Mouse (Mus musculus) neural tube, embryonic 11.5 days (tissue): ENCODE measurements at regions not wholly inside any gene's neighbourhood (a gene's known extent, or its start where the extent isn't known, plus 50 kb on each side); places are given as distances from the start of the nearest gene placed in this dataset.

Experiments
- ATAC-seq: fragments of 200-750 bp; cut with Nextera tagmentation; 2 replicates; pipeline ENCODE4 v1.8.0; 2017; ENCODE audit warnings: moderate number of reproducible peaks, mild to moderate bottlenecking, moderate TSS enrichment, moderate library complexity; ENCODE audit not compliant: insufficient read depth, low FRiP score, low TSS enrichment
- DNase-seq: peaks from one replicate; pipeline ENCODE4 v3.0.0-alpha.2; 2015; ENCODE audit warnings: low spot score
- H3K27ac ChIP-seq: fragments of 300-500 bp; sonication (generic); 2 replicates; pipeline ENCODE4 v1.5.1; 2014; ENCODE audit warnings: low read depth, mild to moderate bottlenecking, low read length
- H3K27me3 ChIP-seq: fragments of 300-500 bp; sonication (generic); 2 replicates; pipeline ENCODE4 v1.6.1; 2014; ENCODE audit warnings: mild to moderate bottlenecking, low read length, mixed read lengths; ENCODE audit not compliant: control insufficient read depth, insufficient read depth
- H3K36me3 ChIP-seq: fragments of 300-500 bp; sonication (generic); 2 replicates; pipeline ENCODE4 v1.6.1; 2014; ENCODE audit warnings: mild to moderate bottlenecking, low read length, moderate library complexity, mixed read lengths; ENCODE audit not compliant: control insufficient read depth, insufficient read depth
- H3K4me1 ChIP-seq: fragments of 300-500 bp; sonication (generic); 2 replicates; pipeline ENCODE4 v1.6.1; 2014; ENCODE audit warnings: low read length, mixed read lengths; ENCODE audit not compliant: control insufficient read depth, insufficient read depth
- H3K4me2 ChIP-seq: fragments of 300-500 bp; sonication (generic); 2 replicates; pipeline ENCODE4 v1.6.1; 2014; ENCODE audit warnings: low read depth, mild to moderate bottlenecking, moderate library complexity
- H3K4me3 ChIP-seq: fragments of 300-500 bp; sonication (generic); 2 replicates; pipeline ENCODE4 v1.5.1; 2014; ENCODE audit warnings: low read depth, low read length
- H3K9ac ChIP-seq: fragments of 300-500 bp; sonication (generic); 2 replicates; pipeline ENCODE4 v1.6.1; 2014; ENCODE audit warnings: mild to moderate bottlenecking, low read length
- H3K9me3 ChIP-seq: fragments of 300-500 bp; sonication (generic); 2 replicates; pipeline ENCODE4 v1.6.1; 2016; ENCODE audit warnings: low read length; ENCODE audit not compliant: control insufficient read depth
- WGBS: fragments of 180-500 bp; shearing (Covaris S2); extraction: QIAGEN DNeasy Blood & Tissue Kit; methylation state at CpG from one replicate; pipeline ENCODE4 v1.1.7; 2014; 5-methylcytosine and 5-hydroxymethylcytosine counted together

GRCm38 (mm10) chr15:56841516-56841915, 635.9 kb downstream of the Slc22a22 start:
- DNase-seq, result no peak
- H3K4me3 ChIP-seq, result no peak overlapping the region
- H3K9ac ChIP-seq, result no peak overlapping the region
- no peak overlapping the region for H3K27ac ChIP-seq
- 94% methylated on average over 3 of the region's 3 CpGs for WGBS
- no peaks in the 10 kb centered on the region for H3K9me3 ChIP-seq
- H3K4me2 ChIP-seq, result no peak overlapping the region
- no peak for ATAC-seq
- H3K27me3 ChIP-seq, result no peaks in the 10 kb centered on the region
- H3K36me3 ChIP-seq, result no peaks in the 10 kb centered on the region
- no peaks in the 10 kb centered on the region for H3K4me1 ChIP-seq

DNA sequence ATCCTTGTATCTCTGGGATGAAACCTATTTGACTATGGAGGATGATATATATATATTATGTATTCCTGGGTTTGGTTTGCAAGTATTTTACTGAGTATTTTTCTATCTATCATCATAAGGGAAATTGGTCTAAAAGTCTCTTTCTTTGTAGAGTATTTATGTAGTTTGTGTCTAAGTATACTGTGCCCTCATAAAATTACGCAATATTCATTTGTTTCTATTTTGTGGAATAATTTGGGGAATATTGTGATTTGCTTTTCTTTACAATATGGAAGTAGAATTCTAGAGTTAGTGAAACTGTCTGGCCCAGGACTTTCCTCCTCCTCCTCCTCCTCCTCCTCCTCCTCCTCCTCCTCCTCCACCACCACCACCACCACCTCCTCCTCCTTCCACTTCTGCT, 640.1 kb downstream of the Slc22a22 start:
- ATAC-seq (no peak), DNase-seq (no peak)
- Histone ChIP-seq H3K27ac (no peak overlapping the region), H3K9me3 (no peaks in the 10 kb centered on the region), H3K4me1 (no peaks in the 10 kb centered on the region), H3K4me2 (no peak overlapping the region), H3K4me3 (no peak overlapping the region), H3K9ac (no peak overlapping the region), H3K36me3 (no peaks in the 10 kb centered on the region), H3K27me3 (no peaks in the 10 kb centered on the region)
- WGBS, result 85% methylated on average over 1 of the region's 1 CpGs

- Histone ChIP-seq H3K27me3 (no peaks in the 10 kb centered on the region), H3K9me3 (no peaks in the 10 kb centered on the region), H3K9ac (no peak overlapping the region), H3K27ac (no peak overlapping the region), H3K36me3 (no peaks in the 10 kb centered on the region), H3K4me1 (no peaks in the 10 kb centered on the region), H3K4me3 (no peak overlapping the region), H3K4me2 (no peak overlapping the region)
- WGBS, result 98% methylated on average over 2 of the region's 2 CpGs
- ATAC-seq (no peak), DNase-seq (no peak)
These were observed 642.8 kb downstream of the Slc22a22 start for GRCm38 (mm10) chr15:56834621-56835020.

GRCm38 (mm10) chr15:56832666-56833065, 644.8 kb downstream of the Slc22a22 start:
- H3K9me3 ChIP-seq, result no peaks in the 10 kb centered on the region
- H3K4me1 ChIP-seq, result no peaks in the 10 kb centered on the region
- no peaks in the 10 kb centered on the region for H3K36me3 ChIP-seq
- H3K27me3 ChIP-seq, result no peaks in the 10 kb centered on the region
- WGBS, result 91% methylated on average over 7 of the region's 7 CpGs
- H3K9ac ChIP-seq, result no peak overlapping the region
- no peak overlapping the region for H3K4me3 ChIP-seq
- H3K4me2 ChIP-seq, result no peak overlapping the region
- H3K27ac ChIP-seq, result no peak overlapping the region
- DNase-seq (no peak), ATAC-seq (no peak)

GRCm38 (mm10) chr15:56820977-56821579, 656.3 kb downstream of the Slc22a22 start:
- Histone ChIP-seq H3K4me1 (no peaks in the 10 kb centered on the region), H3K27ac (no peak overlapping the region), H3K9ac (no peak overlapping the region), H3K27me3 (no peaks in the 10 kb centered on the region), H3K9me3 (no peaks in the 10 kb centered on the region), H3K36me3 (no peaks in the 10 kb centered on the region), H3K4me3 (no peak overlapping the region), H3K4me2 (no peak overlapping the region)
- no peak for ATAC-seq
- no peak for DNase-seq
- WGBS, result 80% methylated on average over 8 of the region's 8 CpGs

DNA sequence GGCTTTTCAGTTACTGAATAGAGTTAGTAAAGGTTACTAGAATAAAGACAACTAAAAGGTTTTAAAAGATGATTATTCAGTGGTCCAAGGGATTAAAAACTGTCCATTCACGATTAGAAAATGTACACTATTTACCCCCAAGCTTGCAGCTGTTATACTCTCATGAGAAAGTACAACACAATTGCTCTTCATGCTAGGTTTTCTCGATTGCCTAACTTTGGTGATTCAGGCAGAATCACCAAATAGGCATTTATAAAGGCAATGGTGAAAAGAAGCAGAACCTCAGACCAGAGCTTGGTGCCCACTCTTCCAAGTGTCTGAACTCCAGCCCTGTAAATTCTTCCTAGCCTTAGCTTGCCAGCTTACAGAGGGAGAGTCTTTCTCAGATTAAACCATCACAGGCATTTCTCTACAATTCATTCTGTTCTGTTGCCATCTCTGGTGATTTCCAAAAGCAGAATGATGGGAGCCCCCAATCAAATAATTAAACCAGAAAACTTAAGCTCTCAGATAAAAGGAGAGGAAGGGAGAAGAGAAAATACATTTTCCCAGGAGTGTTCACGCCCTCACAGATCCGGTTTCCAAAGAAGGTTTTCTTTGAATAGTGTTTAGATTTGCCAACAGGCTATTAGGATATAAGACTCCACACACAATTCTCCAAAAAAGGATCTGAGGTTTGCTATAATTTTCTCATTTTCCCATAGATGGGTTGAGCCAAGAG, 657.0 kb downstream of the Slc22a22 start:
- no peak for ATAC-seq
- no peak for DNase-seq
- WGBS, result 79% methylated on average over 4 of the region's 4 CpGs

GRCm38 (mm10) chr15:56818158-56818690, 659.2 kb downstream of the Slc22a22 start:
- H3K4me2 ChIP-seq, result no peak overlapping the region
- no peaks in the 10 kb centered on the region for H3K36me3 ChIP-seq
- no peak overlapping the region for H3K4me3 ChIP-seq
- H3K9ac ChIP-seq, result no peak overlapping the region
- no peaks in the 10 kb centered on the region for H3K9me3 ChIP-seq
- DNase-seq (peak; percentile 18), ATAC-seq (no peak)
- WGBS, result 49% methylated on average over 4 of the region's 4 CpGs
- no peaks in the 10 kb centered on the region for H3K27me3 ChIP-seq
- H3K27ac ChIP-seq, result no peak overlapping the region
- H3K4me1 ChIP-seq, result no peaks in the 10 kb centered on the region

More for the DNA sequence above, 657.0 kb downstream of the Slc22a22 start:
- H3K36me3 ChIP-seq, result no peaks in the 10 kb centered on the region
- no peak overlapping the region for H3K9ac ChIP-seq
- no peak overlapping the region for H3K4me2 ChIP-seq
- H3K4me3 ChIP-seq, result no peak overlapping the region
- no peaks in the 10 kb centered on the region for H3K9me3 ChIP-seq
- no peaks in the 10 kb centered on the region for H3K4me1 ChIP-seq
- no peak overlapping the region for H3K27ac ChIP-seq
- H3K27me3 ChIP-seq, result no peaks in the 10 kb centered on the region

DNA sequence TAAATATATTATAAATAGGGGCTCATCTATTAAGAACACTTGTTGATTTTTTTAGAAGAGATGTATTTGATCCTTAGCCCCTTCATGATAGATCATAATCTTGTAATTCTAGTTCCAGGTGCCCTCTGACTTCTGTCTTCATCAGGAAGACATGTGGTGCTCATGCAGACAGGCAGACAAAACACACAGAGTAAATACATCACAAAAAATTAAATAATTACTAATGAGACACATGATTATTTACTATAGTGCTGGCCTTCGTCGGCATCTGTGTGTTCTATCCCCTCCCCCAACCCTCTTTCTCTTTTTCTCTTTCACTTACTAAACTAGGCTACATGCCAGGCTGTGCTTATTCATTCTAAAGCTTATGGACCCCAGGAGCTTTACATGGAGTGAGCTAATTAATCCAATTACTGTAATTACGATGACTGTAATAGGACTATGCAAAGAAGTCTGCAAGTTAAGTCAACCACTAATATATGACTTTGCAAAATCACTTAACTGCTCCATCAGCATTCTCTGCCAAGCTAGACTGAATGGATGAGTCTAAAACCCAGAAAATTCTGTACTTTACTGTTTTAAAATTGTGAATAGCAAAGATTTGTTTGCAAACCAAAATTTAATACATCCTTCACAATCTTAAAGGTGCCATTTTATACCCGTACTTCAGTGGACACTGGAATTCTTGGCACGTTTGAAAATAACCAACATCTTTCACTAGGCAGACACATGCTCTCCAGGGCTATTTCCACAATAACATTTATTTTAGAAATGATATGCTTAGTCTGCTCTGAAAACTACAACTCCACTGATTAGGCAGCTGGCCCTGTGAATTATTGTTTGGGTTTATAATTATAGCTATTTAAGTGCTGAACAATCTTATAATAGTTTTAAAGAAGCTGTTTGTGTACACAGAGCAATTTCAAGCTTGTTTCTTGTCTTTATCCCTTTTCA, 659.9 kb downstream of the Slc22a22 start:
- no peak for DNase-seq
- no peak for ATAC-seq
- H3K4me1 ChIP-seq, result no peaks in the 10 kb centered on the region
- no peaks in the 10 kb centered on the region for H3K27me3 ChIP-seq
- H3K27ac ChIP-seq, result no peak overlapping the region
- H3K4me3 ChIP-seq, result no peak overlapping the region
- H3K4me2 ChIP-seq, result no peak overlapping the region
- no peaks in the 10 kb centered on the region for H3K9me3 ChIP-seq
- 59% methylated on average over 5 of the region's 5 CpGs for WGBS
- H3K36me3 ChIP-seq, result no peaks in the 10 kb centered on the region
- H3K9ac ChIP-seq, result no peak overlapping the region
